Mouse (Mus musculus): ENCODE data around the gene Ncam2.

The Ncam2 gene

DNA sequence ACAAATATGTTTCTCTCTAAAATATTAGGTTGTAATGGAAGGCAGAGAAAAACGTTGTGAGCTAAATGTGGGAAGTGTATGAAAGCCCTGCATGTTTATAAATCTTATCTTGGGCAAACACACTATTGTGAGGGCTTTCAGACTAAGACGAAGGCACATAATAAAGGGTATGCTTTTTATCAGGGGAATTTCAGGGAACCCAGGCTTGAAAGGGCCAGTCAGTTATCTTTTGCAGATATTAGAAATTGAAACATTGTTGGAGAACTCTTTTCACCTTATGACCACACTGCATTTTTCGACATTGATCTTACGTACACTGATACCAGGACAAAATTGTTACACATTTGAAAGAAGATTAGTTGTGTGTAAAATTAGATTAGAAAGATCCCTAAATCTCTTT lies 423.3 kb downstream of the Ncam2 start:
- no peak for DNase-seq (ENCODE audit: low spot score in 2 of 2)

DNA sequence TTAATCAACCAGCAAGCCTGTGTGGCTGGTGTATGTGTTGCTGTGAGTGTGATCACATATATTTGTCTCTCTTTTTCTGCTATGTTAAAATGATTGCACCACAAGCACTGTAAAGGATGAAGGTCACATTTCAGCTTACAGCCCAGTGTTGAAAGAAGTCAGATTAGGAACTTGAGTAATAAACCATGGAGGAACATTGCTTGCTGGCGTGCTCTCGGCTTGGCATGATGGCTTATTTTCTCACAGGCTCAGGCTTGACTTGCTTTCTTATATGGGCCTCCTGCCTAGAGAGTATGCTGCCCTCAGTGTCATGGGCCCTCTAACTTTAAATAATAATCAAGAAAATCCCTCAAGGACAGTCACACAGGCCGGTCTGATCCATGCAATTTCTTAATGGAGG lies 449.8 kb downstream of the Ncam2 start:
- DNase-seq (ENCODE audit: low spot score in 2 of 2): no peak

- no peak for DNase-seq (ENCODE audit: low spot score in 2 of 2)
Observed at GRCm38 (mm10) chr16:81651550-81651949, 451.1 kb downstream of the Ncam2 start.

DNA sequence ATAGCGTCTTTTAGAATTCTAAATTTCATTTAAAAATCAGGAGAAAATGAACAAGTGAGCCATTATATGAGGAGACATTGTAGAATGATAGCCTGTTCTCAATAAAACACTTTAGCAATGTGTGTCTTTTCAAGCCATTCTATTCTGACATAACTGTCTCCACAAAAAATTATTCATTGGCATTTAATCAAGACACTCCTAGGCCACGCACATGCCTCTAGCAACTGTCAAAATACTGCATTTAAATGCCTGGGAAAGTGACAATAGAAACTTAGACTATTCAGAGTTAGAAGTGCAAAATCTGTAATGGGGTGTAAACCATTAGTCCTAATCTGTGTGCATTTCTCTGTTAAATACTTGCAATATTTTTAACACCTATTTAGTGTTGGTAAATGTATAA lies 456.1 kb downstream of the Ncam2 start:
- DNase-seq (ENCODE audit: low spot score in 2 of 2): no peak

- DNase-seq (ENCODE audit: low spot score in 2 of 2): no peak
Observed at GRCm38 (mm10) chr16:81673866-81674265, 473.4 kb downstream of the Ncam2 start.

- DNase-seq (ENCODE audit: low spot score in 2 of 2): no peak
Observed at GRCm38 (mm10) chr16:81675546-81675945, 475.0 kb downstream of the Ncam2 start.

Data from frontal cortex, postnatal 14 days (tissue).